Mouse (Mus musculus): ENCODE data around the gene Rpn2. TPM values are rescaled to one million over a fixed set of nuclear protein-coding genes. Genes with fewer than 3 reads are reported as not detected.

The Rpn2 gene
- total and polyA plus RNA-seq, 2 experiments from 2014 or later: 78.8 to 147 TPM

DNA sequence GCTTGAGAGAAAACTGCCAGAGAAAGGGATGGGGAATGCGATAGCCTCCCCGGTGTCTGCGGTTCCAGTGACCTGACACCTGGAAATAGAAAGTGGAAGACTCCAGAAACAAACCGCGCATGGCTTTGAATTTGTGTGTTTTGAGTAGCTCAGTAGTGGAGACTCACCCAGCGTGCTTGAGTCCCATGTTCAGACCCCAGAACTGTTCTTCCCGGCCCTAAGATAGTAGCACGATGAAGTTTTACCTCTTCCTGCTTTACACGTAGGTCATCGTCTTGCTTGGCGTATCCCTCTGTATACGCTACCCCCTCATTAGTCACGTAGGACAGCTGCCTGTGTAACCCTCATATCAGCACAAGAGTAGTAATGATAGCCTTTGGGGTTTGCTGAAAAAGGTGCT is 89.2 kb downstream of the Rpn2 start:
- ATAC-seq (ENCODE audit: insufficient read depth, low read depth): 0 out of 2 replicates have a peak, but pooled peaks have one; percentile 5
- no peak for DNase-seq (ENCODE audit: low spot score)
- Histone ChIP-seq H3K4me2 (ENCODE audit: low read depth, low read length) (peak overlapping the region; percentile 85), H3K9ac (replicated peaks; ENCODE audit: low read depth, low read length) (peak overlapping the region; percentile 88), H3K27me3 (ENCODE audit: control insufficient read depth, insufficient read depth, low read length) (no peaks in the 10 kb centered on the region), H3K9me3 (replicated peaks; ENCODE audit: control insufficient read depth, low read length) (no peaks in the 10 kb centered on the region), H3K27ac (ENCODE audit: low read depth) (peak overlapping the region; percentile 89), H3K36me3 (replicated peaks; ENCODE audit: control insufficient read depth, insufficient read depth, low read length) (no peaks in the 10 kb centered on the region), H3K4me1 (ENCODE audit: control insufficient read depth, insufficient read depth) (peaks cover 15% of the 10 kb centered on the region), H3K4me3 (ENCODE audit: low read depth, low read length) (peak overlapping the region; percentile 87)
- no peak for TF ChIP-seq EP300 (IDR thresholded peaks at IDR 0.05; ENCODE audit: low read depth)
- TF ChIP-seq CTCF (IDR thresholded peaks at IDR 0.05; ENCODE audit: low read depth): no peak
- WGBS: 1% methylated on average over 13 of the region's 13 CpGs

DNA sequence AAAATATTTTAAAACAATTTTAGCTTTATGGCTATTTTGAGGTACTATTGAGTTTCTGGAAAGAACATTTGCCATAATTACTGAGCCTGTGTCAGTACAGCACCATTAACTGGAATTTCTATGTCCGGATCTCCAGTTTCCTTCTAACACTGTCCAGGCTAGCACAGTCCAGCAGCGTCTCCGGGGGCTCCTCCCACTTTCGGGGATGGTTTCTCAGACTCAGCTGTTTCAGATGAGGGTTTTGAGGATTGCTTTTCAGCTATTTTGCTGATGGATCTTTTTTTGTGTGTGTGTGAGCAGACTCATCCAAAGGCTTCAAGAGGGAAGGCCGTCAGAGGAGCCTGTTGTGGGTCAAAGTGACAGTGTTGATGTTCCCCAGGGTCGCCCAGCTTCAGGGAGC is 92.9 kb downstream of the Rpn2 start:
- Histone ChIP-seq H3K4me1 (ENCODE audit: control insufficient read depth, insufficient read depth) (peaks cover 28% of the 10 kb centered on the region), H3K27me3 (ENCODE audit: control insufficient read depth, insufficient read depth, low read length) (no peaks in the 10 kb centered on the region), H3K27ac (ENCODE audit: low read depth) (no peak overlapping the region), H3K9me3 (replicated peaks; ENCODE audit: control insufficient read depth, low read length) (no peaks in the 10 kb centered on the region), H3K4me2 (ENCODE audit: low read depth, low read length) (no peak overlapping the region), H3K9ac (replicated peaks; ENCODE audit: low read depth, low read length) (no peak overlapping the region), H3K4me3 (ENCODE audit: low read depth, low read length) (no peak overlapping the region), H3K36me3 (replicated peaks; ENCODE audit: control insufficient read depth, insufficient read depth, low read length) (no peaks in the 10 kb centered on the region)
- TF ChIP-seq CTCF (IDR thresholded peaks at IDR 0.05; ENCODE audit: low read depth) (no peak), EP300 (IDR thresholded peaks at IDR 0.05; ENCODE audit: low read depth) (no peak)
- ATAC-seq (ENCODE audit: insufficient read depth, low read depth) (no peak), DNase-seq (ENCODE audit: low spot score) (no peak)
- 41% methylated on average over 6 of the region's 6 CpGs for WGBS

DNA sequence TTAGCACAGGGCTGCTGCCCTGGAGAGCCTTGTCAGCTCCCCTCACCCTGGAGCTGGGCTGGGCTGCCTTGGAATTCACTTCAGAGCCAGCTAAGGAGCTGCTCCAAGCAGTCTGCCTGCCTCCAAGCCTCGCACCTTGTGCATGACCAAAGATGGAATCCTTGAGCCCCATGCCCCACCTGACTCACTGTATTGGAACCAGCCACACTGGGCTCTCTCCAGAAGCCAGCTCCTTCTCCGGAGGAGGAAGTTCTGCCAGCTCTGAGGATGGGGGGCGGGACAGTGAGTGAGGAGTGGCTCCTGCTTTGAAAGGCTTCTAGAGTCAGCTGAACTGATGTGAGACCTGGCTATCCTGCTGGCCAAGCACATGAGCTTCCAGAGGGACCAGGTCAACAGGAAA is 94.9 kb downstream of the Rpn2 start:
- ATAC-seq (ENCODE audit: insufficient read depth, low read depth): no peak
- no peaks in the 10 kb centered on the region for H3K36me3 ChIP-seq (replicated peaks; ENCODE audit: control insufficient read depth, insufficient read depth, low read length)
- DNase-seq (ENCODE audit: low spot score): no peak
- TF ChIP-seq CTCF (IDR thresholded peaks at IDR 0.05; ENCODE audit: low read depth): no peak
- TF ChIP-seq EP300 (IDR thresholded peaks at IDR 0.05; ENCODE audit: low read depth): no peak
- H3K9ac ChIP-seq (replicated peaks; ENCODE audit: low read depth, low read length): no peak overlapping the region
- no peaks in the 10 kb centered on the region for H3K27me3 ChIP-seq (ENCODE audit: control insufficient read depth, insufficient read depth, low read length)
- H3K4me2 ChIP-seq (ENCODE audit: low read depth, low read length): no peak overlapping the region
- H3K27ac ChIP-seq (ENCODE audit: low read depth): 0 out of 2 replicates have a peak overlapping the region, but pooled peaks have one; percentile 11
- WGBS: 78% methylated on average over 3 of the region's 3 CpGs
- no peaks in the 10 kb centered on the region for H3K9me3 ChIP-seq (replicated peaks; ENCODE audit: control insufficient read depth, low read length)
- H3K4me3 ChIP-seq (ENCODE audit: low read depth, low read length): no peak overlapping the region
- H3K4me1 ChIP-seq (ENCODE audit: control insufficient read depth, insufficient read depth): peaks cover 21% of the 10 kb centered on the region

DNA sequence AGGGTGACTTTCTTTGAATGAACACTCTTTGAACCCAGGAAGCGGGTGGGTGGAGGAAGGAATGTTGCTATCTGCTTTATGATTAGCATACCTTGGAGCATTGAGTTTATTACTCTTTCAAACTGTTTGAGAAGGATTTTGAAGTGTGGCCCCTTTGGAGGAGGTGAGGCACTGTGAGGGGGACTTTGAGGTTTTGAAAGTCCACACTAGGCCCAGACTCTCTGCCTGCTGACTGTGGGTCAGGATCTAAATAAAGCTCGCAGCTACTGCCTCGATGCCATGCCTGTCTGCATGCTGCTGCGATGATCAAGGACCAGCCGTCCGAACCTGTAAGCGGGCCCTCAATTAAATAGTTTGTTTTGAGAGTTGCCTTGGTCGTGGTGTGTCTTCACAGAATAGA is 96.2 kb downstream of the Rpn2 start:
- TF ChIP-seq EP300 (IDR thresholded peaks at IDR 0.05; ENCODE audit: low read depth) (no peak), CTCF (IDR thresholded peaks at IDR 0.05; ENCODE audit: low read depth) (no peak)
- 40% methylated on average over 8 of the region's 8 CpGs for WGBS
- no peak overlapping the region for H3K27ac ChIP-seq (ENCODE audit: low read depth)
- peaks cover 19% of the 10 kb centered on the region for H3K4me1 ChIP-seq (ENCODE audit: control insufficient read depth, insufficient read depth)
- no peak overlapping the region for H3K9ac ChIP-seq (replicated peaks; ENCODE audit: low read depth, low read length)
- no peaks in the 10 kb centered on the region for H3K27me3 ChIP-seq (ENCODE audit: control insufficient read depth, insufficient read depth, low read length)
- ATAC-seq (ENCODE audit: insufficient read depth, low read depth): no peak
- H3K4me2 ChIP-seq (ENCODE audit: low read depth, low read length): no peak overlapping the region
- H3K4me3 ChIP-seq (ENCODE audit: low read depth, low read length): no peak overlapping the region
- H3K36me3 ChIP-seq (replicated peaks; ENCODE audit: control insufficient read depth, insufficient read depth, low read length): peaks cover 12% of the 10 kb centered on the region
- H3K9me3 ChIP-seq (replicated peaks; ENCODE audit: control insufficient read depth, low read length): no peaks in the 10 kb centered on the region
- no peak for DNase-seq (ENCODE audit: low spot score)

Other genes with a start within 250 kb of the Rpn2 start
- 21.0 and 48.5 TPM in 2 replicates for gene Soga1, start 199.8 kb upstream of the Rpn2 start, total RNA-seq (2014; rRNA removed; ENCODE audit: low replicate concordance)
- 1.0 and 1.1 TPM in 2 replicates for gene Soga1, start 199.8 kb upstream of the Rpn2 start, polyA plus RNA-seq (2015; fragmentation: Nextera tagmentation; extraction: Ambion mirVana)
- gene Tldc2, start 192.0 kb upstream of the Rpn2 start, total RNA-seq (2014; rRNA removed; ENCODE audit: low replicate concordance): not detected in 2 replicates
- gene Tldc2, start 192.0 kb upstream of the Rpn2 start, polyA plus RNA-seq (2015; fragmentation: Nextera tagmentation; extraction: Ambion mirVana): not detected in 2 replicates
- gene Samhd1, start 143.8 kb upstream of the Rpn2 start, total RNA-seq (2014; rRNA removed; ENCODE audit: low replicate concordance): 9.0 and 22.6 TPM in 2 replicates
- 12.1 and 13.0 TPM in 2 replicates for gene Samhd1, start 143.8 kb upstream of the Rpn2 start, polyA plus RNA-seq (2015; fragmentation: Nextera tagmentation; extraction: Ambion mirVana)
- gene Rbl1, start 74.5 kb upstream of the Rpn2 start, total RNA-seq (2014; rRNA removed; ENCODE audit: low replicate concordance): 18.5 and 21.8 TPM in 2 replicates
- 6.0 and 6.9 TPM in 2 replicates for gene Rbl1, start 74.5 kb upstream of the Rpn2 start, polyA plus RNA-seq (2015; fragmentation: Nextera tagmentation; extraction: Ambion mirVana)
- gene Mroh8, start 532 bp downstream of the Rpn2 start, total RNA-seq (2014; rRNA removed; ENCODE audit: low replicate concordance): 0.69 TPM in 1 of 2 replicates, not detected in the other
- 0.16 and 0.20 TPM in 2 replicates for gene Mroh8, start 532 bp downstream of the Rpn2 start, polyA plus RNA-seq (2015; fragmentation: Nextera tagmentation; extraction: Ambion mirVana)
- gene Ghrh, start 68.5 kb downstream of the Rpn2 start, total RNA-seq (2014; rRNA removed; ENCODE audit: low replicate concordance): not detected in 2 replicates
- not detected in 2 replicates for gene Ghrh, start 68.5 kb downstream of the Rpn2 start, polyA plus RNA-seq (2015; fragmentation: Nextera tagmentation; extraction: Ambion mirVana)
- 23.6 and 29.6 TPM in 2 replicates for gene Manbal, start 88.6 kb downstream of the Rpn2 start, total RNA-seq (2014; rRNA removed; ENCODE audit: low replicate concordance)
- 51.1 and 55.5 TPM in 2 replicates for gene Manbal, start 88.6 kb downstream of the Rpn2 start, polyA plus RNA-seq (2015; fragmentation: Nextera tagmentation; extraction: Ambion mirVana)
- 14.2 and 15.5 TPM in 2 replicates for gene Src, start 139.4 kb downstream of the Rpn2 start, total RNA-seq (2014; rRNA removed; ENCODE audit: low replicate concordance)
- 2.5 and 2.9 TPM in 2 replicates for gene Src, start 139.4 kb downstream of the Rpn2 start, polyA plus RNA-seq (2015; fragmentation: Nextera tagmentation; extraction: Ambion mirVana)

All from heart, postnatal 0 days (tissue).